Mouse (Mus musculus): ENCODE results near the gene Bola3. TPM values are rescaled to one million over a fixed set of nuclear protein-coding genes. Genes with fewer than 3 reads are reported as not detected.

Bola3 gene
- polyA plus RNA-seq, 1 experiment from 2014 or later, result 144 TPM

DNA sequence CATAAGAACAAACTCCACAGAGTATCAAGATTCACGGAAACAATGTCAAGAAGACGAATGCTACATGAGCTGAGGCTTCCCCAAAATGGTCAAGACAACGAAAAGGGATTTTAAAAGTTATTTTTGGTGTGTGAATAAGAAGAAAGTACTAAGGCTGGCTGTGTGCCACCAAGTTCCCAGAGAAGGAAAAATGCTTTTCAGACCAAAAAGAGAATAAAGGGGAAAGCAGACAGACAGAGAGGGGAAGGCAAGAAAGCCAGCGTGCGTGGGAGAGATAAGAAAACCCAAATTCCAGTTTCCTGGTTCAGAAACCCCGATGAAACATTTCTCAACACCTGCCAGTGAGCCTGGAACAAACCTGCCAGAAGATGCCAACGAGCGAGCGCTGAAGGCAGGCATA, 59.6 kb downstream of the Bola3 start:
- peaks cover 19% of the 10 kb centered on the region for H3K4me1 ChIP-seq (ENCODE audit: insufficient read depth)
- DNase-seq (peak; percentile 34), ATAC-seq (ENCODE audit: insufficient read depth) (no peak)
- H3K9ac ChIP-seq, result no peak overlapping the region
- no peak overlapping the region for H3K4me2 ChIP-seq
- peak overlapping the region; percentile 5; the same call in 1 of the 2 replicates for H3K27ac ChIP-seq (ENCODE audit: low read depth)
- no peak for TF ChIP-seq CTCF (IDR thresholded peaks at IDR 0.05; ENCODE audit: low read depth)
- H3K9me3 ChIP-seq (ENCODE audit: low read depth, low read length), result no peaks in the 10 kb centered on the region
- peaks cover 37% of the 10 kb centered on the region for H3K36me3 ChIP-seq (ENCODE audit: insufficient read depth)
- H3K4me3 ChIP-seq (ENCODE audit: low read depth, low read length), result no peak overlapping the region
- no peaks in the 10 kb centered on the region for H3K27me3 ChIP-seq (ENCODE audit: insufficient read depth, low read length)
- 67% methylated on average over 9 of the region's 9 CpGs for WGBS

Small RNA genes within 50 kb of the gene (microRNA-seq; reads per million reads assigned to microRNA genes)
- gene Mir6374 (ENCODE audit: borderline number of aligned reads), result not detected

Other genes with a start within 250 kb of the Bola3 start
- gene Ccdc142, start 247.5 kb upstream of the Bola3 start, polyA plus RNA-seq (2014; fragmentation: Nextera tagmentation; extraction: Ambion mirVana), result 2.6 and 3.0 TPM in 2 replicates
- 2.3 and 2.9 TPM in 2 replicates for gene Gm42688, start 247.5 kb upstream of the Bola3 start, polyA plus RNA-seq (2014; fragmentation: Nextera tagmentation; extraction: Ambion mirVana)
- gene Mrpl53, start 240.1 kb upstream of the Bola3 start, polyA plus RNA-seq (2014; fragmentation: Nextera tagmentation; extraction: Ambion mirVana), result 134 TPM in 2 replicates
- 53.7 and 66.6 TPM in 2 replicates for gene Mogs, start 233.7 kb upstream of the Bola3 start, polyA plus RNA-seq (2014; fragmentation: Nextera tagmentation; extraction: Ambion mirVana)
- 86.0 and 91.5 TPM in 2 replicates for gene Wbp1, start 227.6 kb upstream of the Bola3 start, polyA plus RNA-seq (2014; fragmentation: Nextera tagmentation; extraction: Ambion mirVana)
- gene Ino80b, start 223.7 kb upstream of the Bola3 start, polyA plus RNA-seq (2014; fragmentation: Nextera tagmentation; extraction: Ambion mirVana), result 12.7 and 13.3 TPM in 2 replicates
- gene Rtkn, start 213.7 kb upstream of the Bola3 start, polyA plus RNA-seq (2014; fragmentation: Nextera tagmentation; extraction: Ambion mirVana), result 22.7 and 26.7 TPM in 2 replicates
- gene Wdr54, start 192.8 kb upstream of the Bola3 start, polyA plus RNA-seq (2014; fragmentation: Nextera tagmentation; extraction: Ambion mirVana), result 5.6 and 8.5 TPM in 2 replicates
- gene 1700003E16Rik, start 192.7 kb upstream of the Bola3 start, polyA plus RNA-seq (2014; fragmentation: Nextera tagmentation; extraction: Ambion mirVana), result 0.96 and 1.3 TPM in 2 replicates
- 91.6 and 94.1 TPM in 2 replicates for gene Dctn1, start 183.2 kb upstream of the Bola3 start, polyA plus RNA-seq (2014; fragmentation: Nextera tagmentation; extraction: Ambion mirVana)
- gene Slc4a5, start 129.3 kb upstream of the Bola3 start, polyA plus RNA-seq (2014; fragmentation: Nextera tagmentation; extraction: Ambion mirVana), result 0.61 and 0.64 TPM in 2 replicates
- 41.6 and 47.3 TPM in 2 replicates for gene Mthfd2, start 23.2 kb upstream of the Bola3 start, polyA plus RNA-seq (2014; fragmentation: Nextera tagmentation; extraction: Ambion mirVana)
- 93.1 and 93.6 TPM in 2 replicates for gene Mob1a, start 23.1 kb upstream of the Bola3 start, polyA plus RNA-seq (2014; fragmentation: Nextera tagmentation; extraction: Ambion mirVana)
- gene Tet3, start 109.9 kb downstream of the Bola3 start, polyA plus RNA-seq (2014; fragmentation: Nextera tagmentation; extraction: Ambion mirVana), result 34.4 and 36.9 TPM in 2 replicates
- 69.7 and 71.1 TPM in 2 replicates for gene Dguok, start 157.8 kb downstream of the Bola3 start, polyA plus RNA-seq (2014; fragmentation: Nextera tagmentation; extraction: Ambion mirVana)
- 204 and 205 TPM in 2 replicates for gene Actg2, start 187.1 kb downstream of the Bola3 start, polyA plus RNA-seq (2014; fragmentation: Nextera tagmentation; extraction: Ambion mirVana)
- 18.6 and 19.7 TPM in 2 replicates for gene Stambp, start 223.6 kb downstream of the Bola3 start, polyA plus RNA-seq (2014; fragmentation: Nextera tagmentation; extraction: Ambion mirVana)